Mouse (Mus musculus) kidney, adult 8-10 months (tissue): ENCODE results near the gene Tspan18.

Experiments used
- DNase-seq, 2 experiments: peaks; one replicate each; pipeline ENCODE4 v3.0.0; 2022

The Tspan18 gene

GRCm38 (mm10) chr2:93152191-93152601, 182.1 kb downstream of the Tspan18 start:
- DNase-seq, result no peak
